Mouse (Mus musculus) midbrain, embryonic 16.5 days (tissue): ENCODE data around the gene Ube2z. TPM values are rescaled to one million over a fixed set of nuclear protein-coding genes. Genes with fewer than 3 reads are reported as not detected.
"Not testable (repeated sequence)": the region's sequence is repeated elsewhere in the genome, so short reads cannot be mapped to it uniquely, and the experiment has no call there.

Experiments used
- ATAC-seq: fragments of 200-750 bp; cut with Nextera tagmentation; 2 replicates; pipeline ENCODE4 v1.8.0; 2017; ENCODE audit warnings: moderate TSS enrichment
- H3K27ac ChIP-seq: fragments of 300-500 bp; sonication (generic); 2 replicates; pipeline ENCODE4 v1.5.1; 2014; ENCODE audit warnings: mild to moderate bottlenecking, low read length, mixed read lengths
- H3K27me3 ChIP-seq: fragments of 300-500 bp; sonication (generic); 2 replicates; pipeline ENCODE4 v1.6.1; 2014; ENCODE audit warnings: low read depth, low read length, mixed read lengths; ENCODE audit not compliant: control insufficient read depth, insufficient read depth
- H3K36me3 ChIP-seq: fragments of 300-500 bp; sonication (generic); 2 replicates; pipeline ENCODE4 v1.6.1; 2014; ENCODE audit warnings: mild to moderate bottlenecking, low read length, moderate library complexity, mixed read lengths; ENCODE audit not compliant: control insufficient read depth, insufficient read depth
- H3K4me1 ChIP-seq: fragments of 300-500 bp; sonication (generic); 2 replicates; pipeline ENCODE4 v1.6.1; 2014; ENCODE audit warnings: mild to moderate bottlenecking, low read length, mixed read lengths; ENCODE audit not compliant: control insufficient read depth, insufficient read depth
- H3K4me2 ChIP-seq: fragments of 300-500 bp; sonication (generic); 2 replicates; pipeline ENCODE4 v1.6.1; 2014; ENCODE audit warnings: mild to moderate bottlenecking, low read length, mixed read lengths
- H3K4me3 ChIP-seq: fragments of 300-500 bp; sonication (generic); 2 replicates; pipeline ENCODE4 v1.5.1; 2014; ENCODE audit warnings: low read depth, mild to moderate bottlenecking, low read length, moderate library complexity, mixed read lengths
- H3K9ac ChIP-seq: fragments of 300-500 bp; sonication (generic); 2 replicates; pipeline ENCODE4 v1.6.1; 2014; ENCODE audit warnings: low read depth, low read length, mixed read lengths
- H3K9me3 ChIP-seq: fragments of 300-500 bp; sonication (generic); replicated peaks from 2 replicates; pipeline ENCODE4 v1.6.1; 2014; ENCODE audit warnings: mild to moderate bottlenecking, low read length, mixed read lengths; ENCODE audit not compliant: control insufficient read depth, poor library complexity, severe bottlenecking
- WGBS: fragments of 180-500 bp; shearing (Covaris S2); extraction: QIAGEN DNeasy Blood & Tissue Kit; methylation state at CpG from one replicate; pipeline ENCODE4 v1.1.7; 2014; 5-methylcytosine and 5-hydroxymethylcytosine counted together
- polyA plus RNA-seq: library from polyadenylated mRNA; unstranded; fragments of >200 nt; fragmentation: Nextera tagmentation; extraction: Ambion mirVana; gene quantifications from 2 replicates; pipeline ENCODE4 v1.2.1, GENCODE M21; 2015

The Ube2z gene
- polyA plus RNA-seq, result 37.4 and 40.8 TPM in 2 replicates

- peaks cover 5% of the 10 kb centered on the region; the same call in 1 of the 2 replicates for H3K36me3 ChIP-seq
- H3K4me1 ChIP-seq, result peaks cover 20% of the 10 kb centered on the region
- H3K9ac ChIP-seq, result peak within 1 kb of the TSS; percentile 86
- peak within 1 kb of the TSS; percentile 86 for H3K4me3 ChIP-seq
- H3K27ac ChIP-seq, result peak within 1 kb of the TSS; percentile 88
- no peaks in the 10 kb centered on the region for H3K27me3 ChIP-seq
- peak; percentile 99 for ATAC-seq
- WGBS, result 5% methylated on average over 39 of the region's 50 CpGs
- no peaks in the 10 kb centered on the region for H3K9me3 ChIP-seq
- H3K4me2 ChIP-seq, result peak within 1 kb of the TSS; percentile 88
Measured at GRCm38 (mm10) chr11:96065215-96065911, at the start of gene Ube2z. TSS of gene Ube2z (minus strand) at chr11:96065388.

GRCm38 (mm10) chr11:96114077-96114476 is 48.9 kb upstream of the Ube2z start:
- no peak overlapping the region for H3K9ac ChIP-seq
- 70% methylated on average over 2 of the region's 2 CpGs for WGBS

GRCm38 (mm10) chr11:96111751-96112150 is 46.6 kb upstream of the Ube2z start, which contains the start of gene Calcoco2:
TSS of gene Calcoco2 (minus strand) at chr11:96111964.
- Histone ChIP-seq H3K4me3 (no peak within 1 kb of the TSS), H3K9me3 (no peaks in the 10 kb centered on the region), H3K27me3 (no peaks in the 10 kb centered on the region), H3K36me3 (no peaks in the 10 kb centered on the region), H3K27ac (no peak within 1 kb of the TSS), H3K9ac (no peak within 1 kb of the TSS), H3K4me2 (no peak within 1 kb of the TSS), H3K4me1 (no peaks in the 10 kb centered on the region)
- 46% methylated on average over 14 of the region's 14 CpGs for WGBS
- no peak for ATAC-seq

More at GRCm38 (mm10) chr11:96114077-96114476, 48.9 kb upstream of the Ube2z start:
- ATAC-seq, result no peak
- H3K27me3 ChIP-seq, result no peaks in the 10 kb centered on the region
- no peak overlapping the region for H3K4me3 ChIP-seq
- no peaks in the 10 kb centered on the region for H3K36me3 ChIP-seq
- no peaks in the 10 kb centered on the region for H3K9me3 ChIP-seq
- H3K4me2 ChIP-seq, result no peak overlapping the region
- no peak overlapping the region for H3K27ac ChIP-seq
- no peaks in the 10 kb centered on the region for H3K4me1 ChIP-seq

GRCm38 (mm10) chr11:96110950-96111349 is 45.8 kb upstream of the Ube2z start:
- H3K27me3 ChIP-seq, H3K4me3 ChIP-seq, H3K4me2 ChIP-seq, H3K27ac ChIP-seq, H3K4me1 ChIP-seq, H3K9ac ChIP-seq, H3K9me3 ChIP-seq, H3K36me3 ChIP-seq, ATAC-seq: not testable (repeated sequence)
- 56% methylated on average over 2 of the region's 2 CpGs for WGBS

- 74% methylated on average over 1 of the region's 1 CpGs for WGBS
- H3K4me2 ChIP-seq, result no peak overlapping the region
- no peaks in the 10 kb centered on the region for H3K9me3 ChIP-seq
- H3K36me3 ChIP-seq, result no peaks in the 10 kb centered on the region
- no peak overlapping the region for H3K27ac ChIP-seq
- no peak for ATAC-seq
- H3K4me1 ChIP-seq, result no peaks in the 10 kb centered on the region
- no peaks in the 10 kb centered on the region for H3K27me3 ChIP-seq
- no peak overlapping the region for H3K4me3 ChIP-seq
- H3K9ac ChIP-seq, result no peak overlapping the region
Measured at GRCm38 (mm10) chr11:96108376-96108775, 43.2 kb upstream of the Ube2z start.

DNA sequence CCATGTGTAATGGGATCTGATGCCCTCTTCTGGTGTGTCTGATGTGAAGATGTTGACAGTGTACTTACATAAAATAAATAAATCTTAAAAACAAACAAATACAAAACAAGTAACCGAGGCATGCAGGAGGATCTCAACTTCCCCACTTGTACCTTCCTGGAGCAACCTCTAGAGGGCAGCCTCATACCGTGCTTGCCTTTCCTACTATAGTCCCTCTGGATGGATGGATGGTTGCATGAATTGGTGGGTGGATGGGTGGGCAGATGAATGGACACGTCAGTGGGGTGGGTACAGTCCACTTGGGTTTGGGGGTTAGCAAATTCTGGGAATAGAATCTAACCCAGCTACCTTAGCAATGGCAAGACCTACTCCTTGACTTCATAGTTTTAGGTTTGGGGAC is 28.2 kb upstream of the Ube2z start:
- no peak for ATAC-seq
- no peaks in the 10 kb centered on the region for H3K9me3 ChIP-seq

DNA sequence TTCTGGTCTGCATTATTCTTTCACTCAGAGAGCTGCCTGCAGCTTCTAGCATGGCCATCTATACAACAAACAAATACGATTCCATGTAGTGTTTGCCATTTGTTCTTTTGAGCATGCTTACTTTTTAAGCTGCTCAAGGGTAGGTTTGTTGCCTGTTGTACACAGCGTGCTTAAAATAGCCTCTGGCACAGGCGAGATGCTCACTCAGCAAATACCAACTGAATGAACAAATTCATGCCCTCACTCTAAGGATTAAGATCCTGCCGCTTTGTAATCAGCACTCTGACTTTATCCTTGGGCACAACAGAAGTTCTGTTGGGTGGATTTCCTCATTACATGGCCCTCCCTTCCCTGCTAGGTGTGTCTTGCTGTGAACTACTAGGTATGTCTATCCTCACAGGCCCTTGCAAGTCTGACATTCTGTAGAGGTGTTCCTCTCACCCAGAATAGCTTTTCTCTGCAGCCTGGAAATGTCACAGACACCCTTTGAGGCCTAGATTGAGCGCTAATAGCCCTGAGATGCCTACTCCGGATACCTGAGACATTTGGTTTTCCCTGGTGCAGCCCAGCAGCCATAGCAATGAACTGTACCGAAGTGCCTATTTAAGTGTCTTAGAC is 27.6 kb upstream of the Ube2z start:
- Histone ChIP-seq H3K4me2 (no peak overlapping the region), H3K27me3 (no peaks in the 10 kb centered on the region), H3K36me3 (no peaks in the 10 kb centered on the region), H3K27ac (no peak overlapping the region), H3K9me3 (no peaks in the 10 kb centered on the region; the same call in 1 of the 2 replicates), H3K9ac (no peak overlapping the region), H3K4me3 (no peak overlapping the region), H3K4me1 (no peaks in the 10 kb centered on the region)
- 40% methylated on average over 7 of the region's 7 CpGs for WGBS
- ATAC-seq, result no peak

More for the DNA sequence above, 28.2 kb upstream of the Ube2z start:
- no peaks in the 10 kb centered on the region for H3K27me3 ChIP-seq
- H3K27ac ChIP-seq, result no peak overlapping the region
- no peak overlapping the region for H3K4me3 ChIP-seq
- H3K9ac ChIP-seq, result no peak overlapping the region
- H3K4me1 ChIP-seq, result no peaks in the 10 kb centered on the region
- no peak overlapping the region for H3K4me2 ChIP-seq
- 5% methylated on average over 3 of the region's 3 CpGs for WGBS
- H3K36me3 ChIP-seq, result no peaks in the 10 kb centered on the region

DNA sequence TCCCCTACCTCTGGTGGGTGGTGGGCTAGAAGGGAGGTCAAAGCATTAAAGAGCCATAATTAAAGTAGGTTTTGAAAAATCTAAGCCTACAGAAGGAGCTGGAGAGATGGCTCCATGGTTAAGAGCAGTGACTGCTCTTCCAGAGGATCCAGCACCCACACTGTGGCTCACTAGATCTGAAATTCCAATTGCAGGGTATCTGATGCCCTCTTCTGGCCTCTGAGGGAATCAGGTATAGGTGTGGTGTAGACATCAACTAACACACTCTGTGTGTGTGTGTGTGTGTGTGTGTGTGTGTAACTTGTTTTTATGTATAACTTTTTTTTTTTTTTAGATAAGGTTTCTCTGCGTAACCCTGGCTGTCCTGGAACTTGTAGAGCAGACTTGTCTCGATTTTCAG is 25.9 kb upstream of the Ube2z start:
- H3K9me3 ChIP-seq, result no peaks in the 10 kb centered on the region; the same call in 1 of the 2 replicates
- WGBS, result 75% methylated on average over 2 of the region's 2 CpGs
- no peak overlapping the region for H3K4me3 ChIP-seq
- H3K27me3 ChIP-seq, result no peaks in the 10 kb centered on the region
- H3K27ac ChIP-seq, result no peak overlapping the region
- ATAC-seq, result no peak
- no peaks in the 10 kb centered on the region for H3K4me1 ChIP-seq
- no peak overlapping the region for H3K9ac ChIP-seq
- H3K4me2 ChIP-seq, result no peak overlapping the region
- no peaks in the 10 kb centered on the region for H3K36me3 ChIP-seq

DNA sequence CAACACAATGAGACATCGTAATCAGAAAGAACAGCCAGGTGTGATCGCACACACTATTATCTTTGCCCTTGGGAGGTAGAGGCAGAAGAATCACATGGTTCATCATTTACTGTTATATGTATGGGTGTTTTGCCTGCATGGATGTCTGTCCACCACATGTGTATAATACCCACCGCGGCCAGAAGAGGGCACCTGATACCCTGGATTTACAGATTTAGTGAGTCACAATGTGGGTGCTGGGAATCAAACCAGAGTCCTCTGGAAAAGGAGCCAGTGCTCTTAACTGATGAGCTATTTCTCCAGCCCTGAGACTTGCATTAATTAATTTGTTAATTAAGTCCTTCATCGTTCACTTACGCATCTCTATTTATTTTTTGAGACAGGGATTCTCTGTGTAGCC is 22.8 kb upstream of the Ube2z start:
- no peak for ATAC-seq
- 93% methylated on average over 6 of the region's 6 CpGs for WGBS
- H3K27ac ChIP-seq, result no peak overlapping the region
- H3K36me3 ChIP-seq, result no peaks in the 10 kb centered on the region
- no peak overlapping the region for H3K4me2 ChIP-seq
- H3K9me3 ChIP-seq, result no peaks in the 10 kb centered on the region; the same call in 1 of the 2 replicates
- H3K4me3 ChIP-seq, result no peak overlapping the region
- no peak overlapping the region for H3K9ac ChIP-seq
- no peaks in the 10 kb centered on the region for H3K27me3 ChIP-seq
- H3K4me1 ChIP-seq, result no peaks in the 10 kb centered on the region
